Mouse (Mus musculus): ENCODE results near the gene Phactr4. TPM values are rescaled to one million over a fixed set of nuclear protein-coding genes. Genes with fewer than 3 reads are reported as not detected.
A peak's percentile ranks its signal among the peaks of the same experiment; 100 is the strongest.
"Not testable (repeated sequence)": the region's sequence is repeated elsewhere in the genome, so short reads cannot be mapped to it uniquely, and the experiment has no call there.

Gene Phactr4
- polyA plus RNA-seq, 1 experiment from 2014 or later: 24.7 TPM

- Histone ChIP-seq H3K4me3 (ENCODE audit: low read depth, low read length) (no peak overlapping the region), H3K27ac (ENCODE audit: low read depth, low read length) (no peak overlapping the region), H3K36me3 (ENCODE audit: control insufficient read depth, insufficient read depth, low read length) (no peaks in the 10 kb centered on the region), H3K9me3 (ENCODE audit: control insufficient read depth, low read length) (no peaks in the 10 kb centered on the region), H3K4me1 (ENCODE audit: control insufficient read depth, insufficient read depth, low read length) (peaks cover 5% of the 10 kb centered on the region; the same call in 1 of the 2 replicates), H3K27me3 (ENCODE audit: control insufficient read depth, insufficient read depth, low read length) (no peaks in the 10 kb centered on the region), H3K9ac (ENCODE audit: low read length) (no peak overlapping the region), H3K4me2 (ENCODE audit: low read depth) (no peak overlapping the region)
- ATAC-seq (ENCODE audit: insufficient read depth, low FRiP score, low TSS enrichment) (no peak), DNase-seq (ENCODE audit: low spot score) (no peak)
- WGBS: 95% methylated on average over 5 of the region's 5 CpGs
Observed at GRCm38 (mm10) chr4:132424765-132425164, 2.5 kb upstream of the Phactr4 start.

GRCm38 (mm10) chr4:132421556-132421922, 750 bp downstream of the Phactr4 start:
- Histone ChIP-seq H3K36me3 (ENCODE audit: control insufficient read depth, insufficient read depth, low read length) (no peaks in the 10 kb centered on the region), H3K9me3 (ENCODE audit: control insufficient read depth, low read length) (no peaks in the 10 kb centered on the region), H3K4me2 (ENCODE audit: low read depth) (peak overlapping the region; percentile 50), H3K4me1 (ENCODE audit: control insufficient read depth, insufficient read depth, low read length) (peaks cover 5% of the 10 kb centered on the region; the same call in 1 of the 2 replicates), H3K9ac (ENCODE audit: low read length) (peak overlapping the region; percentile 90), H3K4me3 (ENCODE audit: low read depth, low read length) (peak overlapping the region; percentile 88), H3K27ac (ENCODE audit: low read depth, low read length) (peak overlapping the region; percentile 97), H3K27me3 (ENCODE audit: control insufficient read depth, insufficient read depth, low read length) (no peaks in the 10 kb centered on the region)
- ATAC-seq (ENCODE audit: insufficient read depth, low FRiP score, low TSS enrichment) (no peak), DNase-seq (ENCODE audit: low spot score) (no peak)
- WGBS: 0% methylated on average over 13 of the region's 13 CpGs

GRCm38 (mm10) chr4:132420471-132420870, 1.8 kb downstream of the Phactr4 start:
- 87% methylated on average over 5 of the region's 5 CpGs for WGBS
- Histone ChIP-seq H3K36me3 (ENCODE audit: control insufficient read depth, insufficient read depth, low read length) (no peaks in the 10 kb centered on the region), H3K4me1 (ENCODE audit: control insufficient read depth, insufficient read depth, low read length) (peaks cover 5% of the 10 kb centered on the region; the same call in 1 of the 2 replicates), H3K9ac (ENCODE audit: low read length) (no peak overlapping the region; the same call in 1 of the 2 replicates), H3K9me3 (ENCODE audit: control insufficient read depth, low read length) (no peaks in the 10 kb centered on the region), H3K27ac (ENCODE audit: low read depth, low read length) (no peak overlapping the region), H3K27me3 (ENCODE audit: control insufficient read depth, insufficient read depth, low read length) (no peaks in the 10 kb centered on the region), H3K4me3 (ENCODE audit: low read depth, low read length) (peak overlapping the region; percentile 88), H3K4me2 (ENCODE audit: low read depth) (peak overlapping the region; percentile 50)
- DNase-seq (ENCODE audit: low spot score): no peak
- ATAC-seq (ENCODE audit: insufficient read depth, low FRiP score, low TSS enrichment): no peak

- Histone ChIP-seq H3K4me3 (ENCODE audit: low read depth, low read length) (no peak overlapping the region), H3K27me3 (ENCODE audit: control insufficient read depth, insufficient read depth, low read length) (no peaks in the 10 kb centered on the region), H3K4me2 (ENCODE audit: low read depth) (no peak overlapping the region), H3K27ac (ENCODE audit: low read depth, low read length) (no peak overlapping the region), H3K36me3 (ENCODE audit: control insufficient read depth, insufficient read depth, low read length) (no peaks in the 10 kb centered on the region), H3K4me1 (ENCODE audit: control insufficient read depth, insufficient read depth, low read length) (peaks cover 4% of the 10 kb centered on the region; the same call in 1 of the 2 replicates), H3K9ac (ENCODE audit: low read length) (no peak overlapping the region), H3K9me3 (ENCODE audit: control insufficient read depth, low read length) (no peaks in the 10 kb centered on the region)
- ATAC-seq (ENCODE audit: insufficient read depth, low FRiP score, low TSS enrichment): no peak
- no peak for DNase-seq (ENCODE audit: low spot score)
Observed at GRCm38 (mm10) chr4:132415966-132416365, 6.3 kb downstream of the Phactr4 start.

- 94% methylated on average over 4 of the region's 4 CpGs for WGBS
Observed at GRCm38 (mm10) chr4:132413257-132413656, 9.0 kb downstream of the Phactr4 start.

GRCm38 (mm10) chr4:132411322-132412094, 10.8 kb downstream of the Phactr4 start:
- no peak overlapping the region for H3K4me2 ChIP-seq (ENCODE audit: low read depth)

More at GRCm38 (mm10) chr4:132413257-132413656, 9.0 kb downstream of the Phactr4 start:
- DNase-seq (ENCODE audit: low spot score); H3K9me3 ChIP-seq (ENCODE audit: control insufficient read depth, low read length); H3K27ac ChIP-seq (ENCODE audit: low read depth, low read length); H3K4me2 ChIP-seq (ENCODE audit: low read depth); H3K36me3 ChIP-seq (ENCODE audit: control insufficient read depth, insufficient read depth, low read length); H3K4me3 ChIP-seq (ENCODE audit: low read depth, low read length); H3K4me1 ChIP-seq (ENCODE audit: control insufficient read depth, insufficient read depth, low read length); H3K9ac ChIP-seq (ENCODE audit: low read length); H3K27me3 ChIP-seq (ENCODE audit: control insufficient read depth, insufficient read depth, low read length); ATAC-seq (ENCODE audit: insufficient read depth, low FRiP score, low TSS enrichment): not testable (repeated sequence)

GRCm38 (mm10) chr4:132409587-132410229, 12.6 kb downstream of the Phactr4 start:
- no peak overlapping the region for H3K4me2 ChIP-seq (ENCODE audit: low read depth)
- no peak for DNase-seq (ENCODE audit: low spot score)
- H3K27me3 ChIP-seq (ENCODE audit: control insufficient read depth, insufficient read depth, low read length): no peaks in the 10 kb centered on the region
- no peaks in the 10 kb centered on the region for H3K36me3 ChIP-seq (ENCODE audit: control insufficient read depth, insufficient read depth, low read length)
- H3K9me3 ChIP-seq (ENCODE audit: control insufficient read depth, low read length): no peaks in the 10 kb centered on the region
- no peak for ATAC-seq (ENCODE audit: insufficient read depth, low FRiP score, low TSS enrichment)
- no peak overlapping the region for H3K9ac ChIP-seq (ENCODE audit: low read length)
- no peak overlapping the region for H3K27ac ChIP-seq (ENCODE audit: low read depth, low read length)
- 92% methylated on average over 4 of the region's 4 CpGs for WGBS
- H3K4me1 ChIP-seq (ENCODE audit: control insufficient read depth, insufficient read depth, low read length): no peaks in the 10 kb centered on the region
- H3K4me3 ChIP-seq (ENCODE audit: low read depth, low read length): no peak overlapping the region

More at GRCm38 (mm10) chr4:132411322-132412094, 10.8 kb downstream of the Phactr4 start:
- WGBS: 63% methylated on average over 8 of the region's 8 CpGs
- Histone ChIP-seq H3K9me3 (ENCODE audit: control insufficient read depth, low read length) (no peaks in the 10 kb centered on the region), H3K4me1 (ENCODE audit: control insufficient read depth, insufficient read depth, low read length) (no peaks in the 10 kb centered on the region), H3K9ac (ENCODE audit: low read length) (no peak overlapping the region), H3K36me3 (ENCODE audit: control insufficient read depth, insufficient read depth, low read length) (no peaks in the 10 kb centered on the region), H3K4me3 (ENCODE audit: low read depth, low read length) (no peak overlapping the region), H3K27ac (ENCODE audit: low read depth, low read length) (no peak overlapping the region), H3K27me3 (ENCODE audit: control insufficient read depth, insufficient read depth, low read length) (no peaks in the 10 kb centered on the region)
- ATAC-seq (ENCODE audit: insufficient read depth, low FRiP score, low TSS enrichment) (no peak), DNase-seq (ENCODE audit: low spot score) (no peak)

GRCm38 (mm10) chr4:132406393-132407189, 15.7 kb downstream of the Phactr4 start:
- Histone ChIP-seq H3K9me3 (ENCODE audit: control insufficient read depth, low read length) (no peaks in the 10 kb centered on the region), H3K36me3 (ENCODE audit: control insufficient read depth, insufficient read depth, low read length) (no peaks in the 10 kb centered on the region), H3K4me1 (ENCODE audit: control insufficient read depth, insufficient read depth, low read length) (no peaks in the 10 kb centered on the region), H3K4me3 (ENCODE audit: low read depth, low read length) (no peak overlapping the region), H3K4me2 (ENCODE audit: low read depth) (no peak overlapping the region), H3K27ac (ENCODE audit: low read depth, low read length) (no peak overlapping the region), H3K27me3 (ENCODE audit: control insufficient read depth, insufficient read depth, low read length) (no peaks in the 10 kb centered on the region), H3K9ac (ENCODE audit: low read length) (no peak overlapping the region)
- no peak for DNase-seq (ENCODE audit: low spot score)
- WGBS: 86% methylated on average over 13 of the region's 13 CpGs
- no peak for ATAC-seq (ENCODE audit: insufficient read depth, low FRiP score, low TSS enrichment)

Measured in neural tube, embryonic 11.5 days (tissue).